Mouse (Mus musculus): ENCODE results near the gene Gm20388.

Gm20388 gene

DNA sequence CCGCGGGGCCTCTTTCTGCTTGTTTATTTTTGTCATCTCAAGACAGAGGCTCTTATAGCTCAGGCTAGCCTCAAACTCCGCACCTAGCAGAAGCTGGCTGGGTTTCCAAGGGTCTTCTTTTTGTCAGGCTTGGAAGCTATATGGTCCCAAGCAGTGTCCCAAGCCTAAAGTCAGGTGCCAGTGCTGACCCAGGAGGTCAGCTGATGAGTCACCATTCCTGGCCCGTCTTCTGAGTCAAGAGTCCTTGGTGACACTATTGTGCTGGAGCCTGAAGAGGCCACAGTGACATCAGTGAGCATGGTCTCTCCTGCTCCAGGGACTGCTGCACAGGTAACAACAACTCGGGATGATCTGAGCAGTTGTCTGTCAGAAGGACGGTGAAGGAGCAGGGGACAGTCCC is 1449.4 kb downstream of the Gm20388 start:
- DNase-seq (ENCODE audit: low spot score), result no peak

DNA sequence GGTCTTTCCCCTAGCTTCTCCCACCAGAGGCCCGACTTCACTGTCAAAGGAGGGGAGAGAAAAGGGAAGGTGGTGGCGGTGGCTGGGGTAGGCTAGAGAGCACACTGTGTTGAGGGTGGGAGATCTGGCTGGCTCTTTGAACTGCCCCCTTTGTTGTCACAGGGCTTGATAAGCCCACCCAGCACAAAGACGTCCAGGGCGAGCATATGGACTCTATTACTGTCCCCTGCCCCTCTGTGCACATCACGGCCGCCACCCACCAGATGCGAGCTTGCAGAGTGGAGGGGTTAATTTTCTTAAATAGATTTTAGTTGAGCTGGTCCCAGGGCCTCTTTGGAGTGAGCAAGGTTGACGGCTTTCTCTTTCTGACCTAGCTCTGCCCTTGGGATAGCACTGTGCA is 1450.5 kb downstream of the Gm20388 start:
- peak; percentile 37 for DNase-seq (ENCODE audit: low spot score)

DNA sequence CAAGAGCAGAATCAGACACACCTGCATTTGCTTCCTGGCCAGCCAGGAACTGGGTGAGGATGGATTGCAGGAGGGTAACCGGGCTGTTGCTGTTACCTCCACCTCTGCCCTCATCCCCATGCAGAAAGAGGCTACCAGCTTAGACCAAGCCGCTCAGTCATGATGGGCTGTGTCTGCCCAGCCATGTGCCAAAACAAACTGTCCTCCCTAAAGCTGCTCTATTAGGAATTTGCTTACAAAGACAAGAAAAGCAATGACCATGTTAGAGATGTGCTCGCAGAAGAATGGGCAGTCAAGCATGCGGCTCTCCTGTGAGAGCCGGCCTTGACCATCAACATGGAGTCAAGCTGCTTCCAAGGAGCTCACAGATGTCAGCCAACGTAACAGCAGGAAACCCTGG is 1454.0 kb downstream of the Gm20388 start:
- DNase-seq (ENCODE audit: low spot score), result no peak

DNA sequence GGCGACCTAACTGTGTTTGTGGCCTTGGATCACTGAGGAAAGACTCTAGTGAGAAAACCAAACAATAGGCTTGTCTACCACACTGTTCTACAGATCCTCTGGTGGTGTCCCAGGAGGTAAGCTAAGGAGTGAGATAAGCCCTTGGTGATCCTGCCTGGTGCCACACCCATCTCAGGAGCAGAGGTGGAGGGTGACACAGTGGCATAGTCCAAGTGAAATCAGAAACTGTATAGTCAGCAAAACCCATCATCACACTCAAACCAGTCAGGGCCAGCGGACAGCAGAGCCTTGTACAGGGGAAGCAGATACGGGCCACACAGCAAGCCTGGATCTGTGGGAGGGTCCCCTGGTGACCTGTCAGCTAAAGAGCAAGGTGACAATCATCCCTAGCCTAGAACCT is 1454.5 kb downstream of the Gm20388 start:
- no peak for DNase-seq (ENCODE audit: low spot score)

DNA sequence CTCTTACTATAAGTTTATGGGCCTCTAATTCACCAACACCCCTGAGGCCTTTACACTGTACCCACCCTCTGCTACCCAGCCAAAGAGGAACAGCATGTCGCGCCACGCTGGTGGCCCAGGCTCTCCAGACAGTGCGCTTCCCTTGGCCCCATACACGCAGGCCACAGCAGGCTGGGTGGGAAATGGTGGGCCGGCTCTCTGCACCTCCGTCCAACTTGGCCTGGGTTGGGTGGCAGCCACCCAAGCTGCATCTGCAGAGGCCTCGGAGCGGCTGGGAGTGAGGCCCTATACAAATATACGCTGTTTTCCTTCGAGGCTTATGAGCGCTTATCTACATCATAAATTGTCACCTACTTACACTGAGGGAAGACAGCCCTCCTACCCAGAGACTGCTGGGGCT is 1456.0 kb downstream of the Gm20388 start:
- no peak for DNase-seq (ENCODE audit: low spot score)

DNA sequence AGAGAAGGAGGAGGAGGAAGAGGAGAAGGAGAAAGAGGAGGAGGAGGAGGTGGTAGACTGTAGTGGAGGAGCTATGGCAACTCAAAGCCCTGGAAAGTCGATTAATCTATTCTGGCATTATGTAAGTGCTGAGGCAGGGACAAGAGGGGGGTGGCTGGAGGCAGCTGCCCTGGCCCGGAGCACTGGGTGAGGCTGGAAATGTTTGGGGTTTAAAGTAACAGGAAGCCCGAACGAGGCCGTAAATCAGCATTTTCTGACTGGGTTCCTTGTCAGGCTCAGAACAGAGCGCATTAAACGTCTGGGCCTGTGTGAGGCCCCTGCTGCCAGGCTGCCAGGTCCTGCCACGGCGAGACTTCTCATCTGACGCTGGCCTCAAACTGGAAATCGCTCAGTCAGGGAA is 1458.2 kb downstream of the Gm20388 start:
- no peak for DNase-seq (ENCODE audit: low spot score)

DNA sequence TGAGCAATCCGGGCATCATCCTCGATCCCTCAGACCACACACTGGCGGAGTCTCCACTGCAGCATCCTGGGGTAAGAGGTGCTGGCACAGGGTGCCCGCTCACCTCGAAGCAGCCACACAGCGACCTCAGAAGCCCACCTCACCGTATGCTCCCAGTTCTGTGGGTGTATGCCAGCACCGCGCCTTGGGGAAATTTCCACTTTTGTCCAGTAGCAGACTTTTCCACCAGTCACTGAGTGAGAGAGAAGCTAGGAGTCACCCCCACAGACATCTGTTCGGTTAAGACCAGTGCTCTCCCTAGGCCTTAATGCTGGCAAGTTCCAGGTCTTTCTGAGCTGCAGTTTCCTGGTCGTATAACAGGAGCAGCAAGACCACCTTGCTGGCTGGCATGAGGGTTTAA is 1458.7 kb downstream of the Gm20388 start:
- DNase-seq (ENCODE audit: low spot score), result no peak

DNA sequence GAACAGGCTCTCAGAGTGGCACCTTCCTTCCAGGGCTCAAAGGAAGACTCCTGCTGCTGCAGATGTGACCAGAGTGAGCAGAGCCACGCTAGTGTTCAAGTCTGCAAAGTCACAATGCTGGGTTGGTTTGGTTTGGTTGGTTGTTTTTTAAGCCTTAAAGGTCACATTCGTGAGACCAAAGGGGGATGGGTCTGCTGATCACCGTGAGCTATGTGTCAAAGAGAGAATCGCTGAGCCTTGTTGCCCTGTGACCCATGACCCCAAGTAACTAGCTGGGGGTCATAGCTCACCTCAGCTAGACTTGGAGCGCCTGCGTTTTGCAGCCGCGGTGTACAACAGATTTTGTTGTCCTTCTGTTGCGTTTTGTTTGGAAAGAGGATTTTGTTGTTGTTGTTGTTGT is 1460.6 kb downstream of the Gm20388 start:
- peak; percentile 61 for DNase-seq (ENCODE audit: low spot score)

DNA sequence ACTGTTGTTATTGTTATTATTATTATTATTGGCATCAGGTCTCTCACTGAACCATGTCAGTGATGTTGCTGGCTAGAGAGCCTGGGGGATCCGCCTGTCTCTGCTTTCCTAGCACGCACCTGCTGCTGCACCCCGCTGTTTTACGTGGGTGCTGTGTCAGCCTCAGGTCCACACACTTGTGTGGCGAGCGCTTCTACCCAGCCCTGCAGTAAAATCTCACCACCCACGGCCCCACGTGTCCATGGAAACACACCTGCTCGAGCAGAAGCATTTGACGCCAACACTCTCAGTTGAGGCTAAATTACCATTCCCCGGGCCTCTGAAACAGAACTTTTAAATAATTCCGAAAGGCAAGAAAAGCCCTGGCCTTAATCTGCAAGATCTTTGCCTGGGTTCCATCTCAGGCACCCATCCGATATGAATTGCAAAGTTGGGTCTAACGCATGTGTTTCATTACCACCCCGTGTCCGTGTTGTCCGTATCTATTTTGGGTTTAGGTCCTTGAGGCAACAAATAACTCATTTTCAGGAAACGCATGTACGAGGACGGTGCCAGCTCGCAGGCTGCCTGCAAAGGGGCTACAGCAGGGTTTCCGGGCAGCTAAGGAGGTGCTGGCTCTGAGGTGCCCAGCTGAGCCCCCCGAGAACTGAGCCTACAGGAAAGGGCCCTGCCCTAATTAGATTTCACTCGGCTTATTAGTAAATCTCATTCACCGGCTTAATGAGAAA is 1461.4 kb downstream of the Gm20388 start:
- DNase-seq (ENCODE audit: low spot score), result no peak

DNA sequence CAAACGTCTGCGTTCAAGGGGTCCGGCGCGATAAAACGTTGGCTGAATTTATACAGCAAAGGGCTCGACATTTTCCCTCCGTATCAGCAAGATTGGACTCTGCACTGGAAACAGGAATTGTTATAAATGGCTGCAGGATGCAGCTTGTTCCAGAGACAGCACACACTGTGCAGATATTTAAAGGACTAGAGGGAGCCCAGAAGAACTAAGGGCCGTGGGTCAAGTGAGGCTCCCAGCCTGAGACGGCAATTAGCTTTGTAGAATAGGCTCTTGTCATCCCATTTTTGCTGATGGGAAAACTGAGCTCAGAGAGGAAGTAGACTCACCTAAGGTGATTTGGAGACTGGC is 1462.0 kb downstream of the Gm20388 start:
- DNase-seq (ENCODE audit: low spot score), result no peak

DNA sequence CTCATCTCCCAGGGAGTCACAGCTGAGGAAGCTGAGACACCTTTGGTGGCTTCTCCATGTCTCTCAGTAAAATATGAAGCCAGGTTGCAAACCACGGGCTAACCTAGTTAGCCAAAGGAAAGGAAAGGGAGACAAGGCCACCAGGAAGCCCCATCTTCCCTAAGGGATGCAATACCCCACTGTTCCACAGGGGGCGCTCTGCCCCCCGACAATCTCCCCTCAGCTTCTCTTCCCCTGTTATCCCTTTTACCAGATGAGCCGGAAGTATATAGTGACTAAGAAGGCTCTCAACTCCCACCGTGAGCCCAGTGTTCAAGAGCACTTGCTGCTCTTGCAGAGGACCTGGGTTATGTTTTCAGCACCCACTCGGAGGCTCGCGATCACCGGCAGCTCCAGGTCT is 1463.6 kb downstream of the Gm20388 start:
- DNase-seq (ENCODE audit: low spot score), result no peak

DNA sequence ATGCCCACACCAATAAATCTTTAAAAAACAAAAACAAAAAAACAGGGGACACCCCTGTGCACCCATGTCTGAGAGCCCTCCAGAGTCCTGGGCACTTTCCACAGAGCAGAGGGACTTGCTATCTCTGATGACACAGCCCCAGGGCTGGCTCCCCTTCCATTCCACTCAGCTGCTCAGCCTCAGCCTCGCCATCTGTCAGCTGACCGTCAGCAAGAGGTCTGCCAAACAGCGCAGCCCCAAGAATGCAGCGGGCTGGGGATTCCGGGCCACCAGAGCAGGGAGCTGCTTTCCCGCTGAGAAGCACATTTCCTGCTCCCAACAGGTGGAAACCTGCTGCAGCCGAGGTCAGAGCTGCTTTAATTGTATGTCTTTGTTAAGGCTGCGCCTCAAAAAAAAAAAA is 1464.1 kb downstream of the Gm20388 start:
- peak; percentile 70 for DNase-seq (ENCODE audit: low spot score)

DNA sequence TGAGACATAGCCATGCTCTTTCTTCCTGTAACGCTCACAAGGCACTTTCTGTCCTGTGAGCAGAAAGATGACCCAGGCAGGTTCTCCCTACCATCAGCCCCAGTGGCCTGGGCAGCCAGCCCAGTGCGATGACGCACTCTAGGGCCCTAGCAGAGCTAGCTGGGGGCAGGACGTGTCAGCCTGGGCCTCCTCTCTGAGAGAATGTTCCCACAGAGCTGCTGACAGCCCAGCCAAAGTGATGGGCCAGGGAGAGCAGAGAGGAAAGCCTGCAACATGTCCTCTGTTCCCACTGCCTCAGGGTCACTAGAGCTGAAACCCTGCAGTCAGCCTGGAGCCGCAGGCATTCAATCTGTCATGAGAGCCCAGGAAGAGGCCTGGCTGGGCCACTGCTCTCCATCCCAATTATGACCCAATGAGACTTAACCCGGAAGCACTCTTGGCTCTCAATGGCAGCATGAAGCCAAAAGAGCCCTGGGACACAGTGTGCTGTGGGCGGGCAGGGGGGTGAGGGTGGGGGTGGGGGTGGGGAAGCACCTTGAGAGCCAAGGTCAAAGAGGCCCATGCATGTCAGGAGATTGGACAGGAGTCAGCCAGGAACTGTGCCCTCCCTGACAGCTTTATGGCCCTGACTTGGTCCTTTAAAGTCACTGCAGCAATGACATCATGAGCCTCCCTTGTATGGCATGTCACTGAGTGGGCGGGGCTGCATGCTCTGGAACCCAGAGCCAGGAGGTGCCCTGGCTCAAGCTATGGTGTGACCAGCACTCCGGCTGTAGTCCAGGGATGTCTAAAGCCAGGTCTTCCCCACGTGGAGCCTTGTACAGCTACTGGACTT is 1465.7 kb downstream of the Gm20388 start:
- no peak for DNase-seq (ENCODE audit: low spot score)

DNA sequence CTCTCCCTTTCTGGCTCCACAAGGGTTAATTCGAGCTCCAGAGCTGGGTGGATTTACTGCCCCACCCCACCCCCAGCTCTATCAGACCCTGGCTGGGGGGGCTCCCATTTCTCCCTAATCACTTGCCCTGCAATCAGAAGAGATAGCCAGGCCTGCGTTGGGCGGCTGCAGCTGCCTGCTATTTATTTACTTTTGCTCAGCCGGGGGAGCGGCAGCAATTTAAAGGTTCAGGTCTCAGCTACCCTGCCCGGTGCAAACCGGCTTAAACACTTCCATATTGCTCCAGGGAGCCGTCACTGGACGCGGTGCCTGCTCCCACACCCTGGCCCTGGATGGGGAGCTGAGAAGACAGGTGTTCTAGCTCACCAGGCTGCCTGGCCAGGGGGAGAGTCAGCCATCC is 1467.0 kb downstream of the Gm20388 start:
- peak; percentile 80 for DNase-seq (ENCODE audit: low spot score)

DNA sequence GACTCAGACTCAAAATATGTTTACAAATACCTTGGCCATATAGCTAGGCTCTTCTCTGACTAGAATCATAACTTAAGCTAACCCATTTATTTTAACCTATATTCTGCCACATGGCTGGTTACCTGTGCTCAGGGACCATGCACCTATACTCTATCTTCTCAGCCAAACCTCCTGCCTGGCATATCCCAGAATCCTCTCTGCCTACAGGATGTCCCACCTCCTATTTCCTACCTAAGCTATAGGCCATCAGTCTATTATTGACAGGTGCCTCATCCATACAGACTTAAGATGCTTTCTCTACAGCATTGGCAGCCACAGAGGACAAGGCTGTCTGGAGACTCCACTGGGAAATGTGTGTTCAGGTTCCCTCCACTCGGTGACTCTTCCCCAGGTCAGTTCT is 1468.7 kb downstream of the Gm20388 start:
- DNase-seq (ENCODE audit: low spot score), result no peak

DNA sequence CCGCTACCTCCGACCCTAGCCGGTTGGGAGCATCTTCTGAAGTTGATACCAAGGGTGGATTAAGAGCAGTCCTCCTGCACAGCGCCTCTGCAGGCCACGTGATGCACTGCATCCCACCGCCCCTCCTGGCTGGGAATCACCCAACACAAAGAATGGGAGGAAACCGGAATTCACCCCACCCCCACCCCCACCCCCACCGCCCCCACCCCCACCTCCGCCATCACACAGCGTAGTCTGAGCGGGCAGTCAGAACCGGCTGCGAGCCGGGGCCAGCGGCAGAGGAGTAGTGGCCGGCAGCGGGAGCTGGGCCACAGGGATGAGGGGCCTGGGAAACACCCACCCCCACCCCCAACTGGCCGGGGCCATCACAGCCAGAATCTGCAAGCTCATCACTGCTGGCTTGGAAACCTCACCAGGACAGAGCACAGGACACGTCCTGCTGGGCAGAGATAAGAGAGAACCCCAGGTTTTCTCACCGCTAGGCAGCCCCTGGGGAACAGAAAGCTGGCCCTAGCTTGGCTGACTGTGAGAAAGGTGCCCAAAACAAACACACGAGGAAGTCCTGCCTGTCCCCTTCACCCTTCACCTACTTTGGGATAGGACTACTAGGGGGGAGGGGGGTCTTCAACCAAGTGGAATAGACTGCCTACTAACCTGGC is 1472.1 kb downstream of the Gm20388 start:
- DNase-seq (ENCODE audit: low spot score), result peak; percentile 97

DNA sequence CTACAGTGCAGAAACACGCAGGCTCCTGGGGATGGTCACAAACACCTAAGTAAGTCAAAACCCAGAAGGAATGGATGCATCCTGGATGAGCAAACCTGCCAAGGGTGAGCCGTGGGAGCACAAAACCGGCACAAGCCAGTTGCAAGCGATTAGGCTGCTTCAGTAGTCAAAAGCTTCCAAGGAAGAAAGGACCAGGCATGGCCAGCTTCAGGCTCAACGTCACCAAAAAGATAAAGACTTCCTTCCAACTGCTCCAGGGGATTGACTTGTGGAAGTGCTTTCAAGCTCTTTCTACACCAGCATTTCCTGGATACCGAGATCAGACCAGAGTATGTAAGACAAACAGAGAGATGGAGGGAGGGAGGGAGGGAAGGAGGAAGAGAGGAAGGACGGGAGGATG is 1474.9 kb downstream of the Gm20388 start:
- DNase-seq (ENCODE audit: low spot score), result no peak

DNA sequence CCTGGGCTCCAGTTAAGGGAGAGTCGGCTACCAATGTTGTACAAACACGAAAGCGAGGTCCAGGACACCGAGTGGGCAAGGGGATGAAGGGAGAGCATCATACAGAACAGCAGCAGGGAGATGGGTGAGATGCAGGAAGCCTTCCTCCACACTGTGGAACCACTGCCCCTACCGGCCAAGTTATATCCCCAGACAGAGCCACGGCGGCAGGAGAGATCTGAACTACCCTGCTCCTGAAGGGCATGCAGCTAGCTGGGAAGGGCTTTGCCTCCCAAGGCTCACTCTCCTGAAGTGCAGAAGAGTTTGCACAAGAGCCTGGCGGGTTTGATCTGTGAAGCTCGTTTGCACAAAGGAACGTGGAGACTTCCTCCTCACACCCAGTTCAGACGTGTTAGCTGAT is 1480.0 kb downstream of the Gm20388 start:
- peak; percentile 83 for DNase-seq (ENCODE audit: low spot score)

DNA sequence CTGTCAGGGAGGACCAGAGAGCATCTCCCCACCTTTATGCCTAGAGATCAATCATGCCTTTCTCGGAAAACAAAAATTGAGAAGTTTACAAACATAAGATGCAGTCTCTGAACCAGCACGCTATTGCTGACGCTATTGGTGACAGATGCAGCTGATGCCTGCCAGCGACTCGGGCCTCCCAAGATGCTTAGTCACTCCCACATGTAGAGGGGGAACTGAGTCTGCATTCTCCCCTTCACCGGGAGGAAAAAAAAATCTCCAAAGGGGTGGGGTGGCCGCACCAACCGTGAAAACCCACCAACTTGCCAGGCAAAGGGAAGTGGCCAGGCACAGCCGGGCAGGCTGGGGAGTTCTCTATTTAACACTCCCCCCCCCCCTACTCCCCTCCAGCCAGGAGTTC is 1480.6 kb downstream of the Gm20388 start:
- DNase-seq (ENCODE audit: low spot score), result peak; percentile 34

DNA sequence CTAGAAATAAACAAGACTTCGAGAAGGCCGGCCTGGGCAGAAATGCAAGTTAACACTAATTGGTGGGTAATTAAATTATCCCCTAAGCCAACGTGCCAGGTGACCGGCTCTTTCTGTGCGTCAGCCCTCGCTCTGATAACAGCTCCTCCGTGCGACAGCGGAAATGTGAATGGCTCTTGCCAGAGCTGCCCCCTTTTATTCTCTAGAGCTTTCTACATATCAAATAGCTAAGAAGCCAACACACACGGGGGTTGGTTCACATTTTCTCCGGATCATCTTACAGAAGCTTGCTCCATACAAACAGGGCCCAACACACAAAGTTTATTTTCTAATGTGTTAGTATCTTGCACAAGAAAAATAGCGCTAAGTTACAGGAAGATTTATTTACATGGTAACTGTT is 1481.1 kb downstream of the Gm20388 start:
- peak; percentile 51 for DNase-seq (ENCODE audit: low spot score)

DNA sequence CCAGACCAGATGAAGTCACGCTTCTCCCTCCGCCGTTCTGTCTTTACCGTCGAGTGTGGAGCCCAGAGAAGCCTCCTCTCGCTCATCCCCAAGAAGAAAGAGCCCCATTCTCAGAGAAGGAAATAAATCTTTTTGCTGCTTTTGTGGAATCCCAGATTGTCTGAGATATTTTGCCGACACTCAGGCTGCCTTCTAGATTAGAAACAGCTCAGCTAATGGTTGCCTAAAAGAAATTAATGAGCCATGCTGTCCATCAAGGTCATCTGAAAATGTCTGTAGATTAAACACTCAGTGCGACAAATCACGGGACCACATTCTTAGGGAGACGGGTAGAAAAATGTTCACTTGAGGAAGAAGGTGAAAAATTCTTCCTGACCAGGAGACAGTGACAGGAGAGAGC is 1481.8 kb downstream of the Gm20388 start:
- DNase-seq (ENCODE audit: low spot score), result peak; percentile 41

DNA sequence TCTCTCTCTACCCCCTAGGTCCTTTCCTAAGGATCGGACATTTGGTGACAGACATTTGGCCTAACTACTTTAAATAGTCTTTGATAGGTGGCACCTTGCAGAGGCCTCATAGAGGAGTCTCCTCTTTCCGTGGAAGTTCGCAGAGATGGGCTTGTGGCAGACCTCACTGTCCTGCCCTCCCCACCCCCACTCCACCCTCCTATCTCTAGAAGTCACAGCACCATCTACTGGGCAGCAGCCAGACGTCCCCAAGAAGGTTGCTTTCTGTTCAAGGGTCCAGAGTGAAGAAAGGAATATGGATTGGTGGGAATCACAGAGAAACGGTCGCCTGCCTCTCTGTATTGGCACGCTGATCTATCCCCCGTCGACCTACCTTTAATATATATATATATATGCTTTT is 1482.5 kb downstream of the Gm20388 start:
- peak; percentile 82 for DNase-seq (ENCODE audit: low spot score)

DNA sequence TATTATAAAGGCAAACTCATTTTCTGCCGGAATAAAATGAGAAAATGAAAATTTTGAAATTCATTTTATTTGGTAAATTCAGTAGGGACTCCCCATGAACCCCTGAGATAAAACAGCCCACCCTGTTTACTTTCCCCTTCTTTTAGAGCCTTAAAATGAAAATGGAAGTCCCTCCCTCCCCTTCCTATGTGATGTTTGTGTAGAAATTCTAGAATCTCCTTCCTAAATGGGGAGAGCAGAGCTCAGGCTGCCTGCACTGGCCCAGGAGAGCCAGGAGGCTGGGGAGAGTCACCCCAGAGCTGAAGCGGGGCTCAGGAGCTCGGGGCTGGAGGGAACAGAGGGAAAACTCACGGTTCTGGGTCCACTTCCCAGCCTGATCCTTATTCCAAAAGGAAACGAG is 1484.0 kb downstream of the Gm20388 start:
- DNase-seq (ENCODE audit: low spot score), result no peak
